ENCODE assay signal across 21 mouse cellular contexts in genomic region chr2:179857086-179857485, GRCm38 (mm10).
DNase-seq lines count a peak whose midpoint lies in the region; ATAC-seq lines count a peak whose summit lies in the region.
"Had no signal": no experiment of that assay in that cellular context is flagged by ENCODE, and none has a peak within 500 bp of the region (broad histone marks: within the 10 kb centered on the region; RNA-seq: fewer than 3 reads in every experiment).

No protein-coding gene starts in this region.

- intact Hi-C loops in heart, postnatal 14 days (cut with DNase I): no loop called here

- no peak overlapping the region for H3K4me2 ChIP-seq in forebrain, embryonic 12.5 days
- no peak overlapping the region for H3K4me2 ChIP-seq in hindbrain, embryonic 13.5 days
- H3K4me2 ChIP-seq in hindbrain, embryonic 12.5 days (replicated peaks): no peak overlapping the region
- H3K4me2 ChIP-seq: embryonic facial prominence, embryonic 15.5 days; heart, embryonic 12.5 days; liver, embryonic 12.5 days; lung, embryonic 14.5 days had no signal

- H3K27me3 ChIP-seq in forebrain, embryonic 10.5 days (ENCODE audit: poor library complexity, severe bottlenecking): no peaks in the 10 kb centered on the region
- H3K27me3 ChIP-seq in forebrain, embryonic 12.5 days: no peaks in the 10 kb centered on the region
- H3K27me3 ChIP-seq in hindbrain, embryonic 13.5 days: 0 out of 2 replicates have a peak, but pooled peaks cover 3% of the 10 kb centered on the region
- H3K27me3 ChIP-seq in hindbrain, embryonic 12.5 days: no peaks in the 10 kb centered on the region; the same call in 1 of the 2 replicates
- H3K27me3 ChIP-seq: embryonic facial prominence, embryonic 15.5 days; heart, embryonic 12.5 days; Patski had no signal

- H3K9me3 ChIP-seq in forebrain, embryonic 10.5 days: no peaks in the 10 kb centered on the region
- no peaks in the 10 kb centered on the region for H3K9me3 ChIP-seq in forebrain, embryonic 12.5 days
- H3K9me3 ChIP-seq in hindbrain, embryonic 13.5 days: no peaks in the 10 kb centered on the region
- H3K9me3 ChIP-seq in hindbrain, embryonic 12.5 days (replicated peaks): no peaks in the 10 kb centered on the region
- H3K9me3 ChIP-seq: embryonic facial prominence, embryonic 15.5 days; heart, embryonic 12.5 days; liver, embryonic 12.5 days had no signal

- H3K36me3 ChIP-seq in forebrain, embryonic 10.5 days (replicated peaks): no peaks in the 10 kb centered on the region; the same call in 1 of the 2 replicates
- no peaks in the 10 kb centered on the region for H3K36me3 ChIP-seq in forebrain, embryonic 12.5 days (replicated peaks)
- H3K36me3 ChIP-seq in hindbrain, embryonic 13.5 days: no peaks in the 10 kb centered on the region
- no peaks in the 10 kb centered on the region for H3K36me3 ChIP-seq in hindbrain, embryonic 12.5 days
- H3K36me3 ChIP-seq: embryonic facial prominence, embryonic 15.5 days; heart, embryonic 12.5 days; liver, embryonic 12.5 days had no signal

- H3K4me1 ChIP-seq in forebrain, embryonic 10.5 days: peaks cover 54% of the 10 kb centered on the region
- peaks cover 45% of the 10 kb centered on the region for H3K4me1 ChIP-seq in forebrain, embryonic 12.5 days
- peaks cover 56% of the 10 kb centered on the region for H3K4me1 ChIP-seq in hindbrain, embryonic 13.5 days (replicated peaks)
- peaks cover 46% of the 10 kb centered on the region for H3K4me1 ChIP-seq in hindbrain, embryonic 12.5 days
- H3K4me1 ChIP-seq: liver, embryonic 12.5 days had no signal

- H3K27ac ChIP-seq in forebrain, embryonic 10.5 days: 0 out of 2 replicates have a peak overlapping the region, but pooled peaks have one; percentile 9
- no peak overlapping the region for H3K27ac ChIP-seq in forebrain, embryonic 12.5 days
- H3K27ac ChIP-seq in hindbrain, embryonic 13.5 days: no peak overlapping the region
- no peak overlapping the region for H3K27ac ChIP-seq in hindbrain, embryonic 12.5 days
- H3K27ac ChIP-seq: embryonic facial prominence, embryonic 15.5 days; liver, embryonic 12.5 days had no signal

- DNase-seq in forebrain, embryonic 10.5 days (ENCODE audit: extremely low spot score, low spot score): no peak
- DNase-seq in retina, postnatal 1 day: peak; percentile 27
- DNase-seq in retina, embryonic 14.5 days (ENCODE audit: low spot score): no peak
- DNase-seq in heart, postnatal 14 days: no peak
- DNase-seq: adrenal gland, postnatal 10 days; embryo, embryonic 11 days; heart, adult 11 months; kidney, adult 9 months; kidney, postnatal 25 days; lung, embryonic 14.5 days; lung, postnatal 36 days; thymus, postnatal 25 days had no signal

- 49% methylated on average over 4 of the region's 4 CpGs for WGBS in forebrain, embryonic 10.5 days
- 60% methylated on average over 4 of the region's 4 CpGs for WGBS in forebrain, embryonic 12.5 days
- WGBS in hindbrain, embryonic 13.5 days: 63% methylated on average over 4 of the region's 4 CpGs
- 52% methylated on average over 4 of the region's 4 CpGs for WGBS in hindbrain, embryonic 12.5 days

- no peak for ATAC-seq in forebrain, embryonic 12.5 days (ENCODE audit: low FRiP score)
- no peak for ATAC-seq in hindbrain, embryonic 13.5 days (ENCODE audit: low FRiP score)
- no peak for ATAC-seq in hindbrain, embryonic 12.5 days (ENCODE audit: low FRiP score)
- ATAC-seq: activated CD4-positive, CD25-positive, alpha-beta regulatory T cell, adult 4 months; CD4-positive, CD25-positive, alpha-beta regulatory T cell, adult 4 months; Patski had no signal

- H3K9ac ChIP-seq in forebrain, embryonic 12.5 days: no peak overlapping the region
- H3K9ac ChIP-seq in hindbrain, embryonic 13.5 days: 0 out of 2 replicates have a peak overlapping the region, but pooled peaks have one; percentile 19
- H3K9ac ChIP-seq in hindbrain, embryonic 12.5 days: no peak overlapping the region
- H3K9ac ChIP-seq: embryonic facial prominence, embryonic 15.5 days; heart, embryonic 12.5 days; liver, embryonic 12.5 days; lung, embryonic 14.5 days had no signal

- no peak overlapping the region for H3K4me3 ChIP-seq in forebrain, embryonic 10.5 days
- H3K4me3 ChIP-seq in forebrain, embryonic 12.5 days (replicated peaks): no peak overlapping the region
- no peak overlapping the region for H3K4me3 ChIP-seq in hindbrain, embryonic 13.5 days
- no peak overlapping the region for H3K4me3 ChIP-seq in hindbrain, embryonic 12.5 days
- H3K4me3 ChIP-seq: embryonic facial prominence, embryonic 15.5 days; heart, embryonic 12.5 days; liver, embryonic 12.5 days had no signal
